8 mouse cellular contexts compared by ENCODE assay signal in the genomic region with DNA sequence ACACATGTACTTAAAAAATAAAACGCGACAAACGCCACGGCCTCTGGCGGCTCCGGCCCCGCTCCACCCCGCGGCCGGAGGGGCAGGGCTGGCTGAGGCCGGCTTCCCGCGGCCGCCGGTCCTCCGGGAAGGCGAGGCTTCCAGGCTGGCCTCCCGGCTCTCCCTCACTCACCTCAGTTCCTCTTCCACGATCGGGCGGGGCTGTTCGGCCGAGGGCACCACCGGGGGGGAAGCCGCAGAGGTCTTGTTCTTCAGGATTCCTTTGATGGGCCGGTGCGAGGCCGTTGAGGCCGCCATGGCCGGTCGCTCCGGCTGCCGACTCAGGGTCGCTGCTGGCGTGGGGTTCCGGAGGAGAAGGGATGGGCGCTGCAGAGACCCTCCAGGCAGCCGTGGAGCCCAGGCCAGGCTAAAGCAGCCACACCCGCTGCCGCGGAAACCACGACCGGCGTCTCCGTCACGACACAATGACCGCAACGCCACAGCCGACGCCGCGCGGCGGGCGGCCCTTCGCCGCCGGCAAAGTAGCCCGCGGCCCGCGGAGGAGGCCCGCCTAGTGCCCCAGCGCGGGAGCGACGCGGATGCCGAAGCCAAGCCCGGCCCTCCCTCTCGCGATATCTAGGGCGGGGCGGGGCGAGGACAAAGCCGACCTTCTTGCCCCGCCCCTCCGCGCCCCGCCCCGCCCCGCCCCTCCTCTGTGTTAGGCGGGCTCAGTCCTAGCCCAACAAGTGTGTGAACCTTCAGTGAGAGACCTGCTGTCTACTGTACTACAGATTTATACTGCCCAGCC. TPM values are rescaled to one million over a fixed set of nuclear protein-coding genes. Genes with fewer than 3 reads are reported as not detected.
DNase-seq lines count a peak whose midpoint lies in the region; ATAC-seq and TF ChIP-seq lines count a peak whose summit lies in the region.

A gene (minus strand): TSS at position 604 of the 787 bp plus-strand sequence.

- peaks cover 7 to 15% of the 10 kb centered on the region in 2 experiments for H3K4me1 ChIP-seq in MEL (ENCODE audit: control insufficient read depth in 1 of 2, insufficient read depth in 2 of 2, low read length in 2 of 2)
- H3K4me1 ChIP-seq in forebrain, embryonic 16.5 days (replicated peaks; ENCODE audit: control insufficient read depth, insufficient read depth, low read length) = peaks cover 24% of the 10 kb centered on the region
- peaks cover 15% of the 10 kb centered on the region for H3K4me1 ChIP-seq in lung, embryonic 14.5 days (ENCODE audit: insufficient read depth)

- peaks cover 0 to 3% of the 10 kb centered on the region in 2 experiments; a peak in 3 of 4 replicates for H3K27me3 ChIP-seq in MEL (ENCODE audit: control insufficient read depth in 1 of 2, insufficient read depth in 2 of 2, low read length in 2 of 2)
- H3K27me3 ChIP-seq in forebrain, embryonic 16.5 days (replicated peaks; ENCODE audit: control insufficient read depth, insufficient read depth, low read length) = no peaks in the 10 kb centered on the region
- H3K27me3 ChIP-seq in lung, embryonic 14.5 days (ENCODE audit: insufficient read depth, low read length) = no peaks in the 10 kb centered on the region

- no peak for TF ChIP-seq RAD21 in MEL (IDR thresholded peaks at IDR 0.05; ENCODE audit: low read depth, low read length)

- TF ChIP-seq CTCF in MEL (IDR thresholded peaks at IDR 0.05 in 2 of 3, conservative IDR thresholded peaks at IDR 0.05 in 1 of 3; ENCODE audit: control insufficient read depth in 1 of 3, insufficient read depth in 1 of 3, low read depth in 2 of 3, low read length in 3 of 3, poor library complexity in 1 of 3, severe bottlenecking in 1 of 3) = 0 out of 6 replicates have a peak, but pooled peaks of 1 of the 3 experiments have one; percentile 0
- no peak for TF ChIP-seq CTCF in lung, embryonic 14.5 days (IDR thresholded peaks at IDR 0.05; ENCODE audit: low read depth)

- H3K9me3 ChIP-seq in MEL (replicated peaks; ENCODE audit: insufficient read depth, low read length) = no peaks in the 10 kb centered on the region
- no peaks in the 10 kb centered on the region for H3K9me3 ChIP-seq in forebrain, embryonic 16.5 days (ENCODE audit: control insufficient read depth, low read length)
- H3K9me3 ChIP-seq in lung, embryonic 14.5 days (ENCODE audit: low read depth, low read length) = no peaks in the 10 kb centered on the region

- H3K9ac ChIP-seq in MEL (ENCODE audit: control insufficient read depth, low read depth, low read length, poor library complexity, severe bottlenecking) = peak within 1 kb of the TSS; percentile 79
- peak within 1 kb of the TSS; percentile 97 for H3K9ac ChIP-seq in forebrain, embryonic 16.5 days (replicated peaks; ENCODE audit: low read depth, low read length)
- peak within 1 kb of the TSS; percentile 93 for H3K9ac ChIP-seq in lung, embryonic 14.5 days

- intact Hi-C loops in heart, postnatal 25 days (cut with DNase I) = loop anchor here (5.0 kb wide), 1 partner anchor 73 kb away; a partner anchor contains a TSS

- H3K79me2 ChIP-seq in MEL (ENCODE audit: control insufficient read depth, insufficient read depth, low read length, poor library complexity) = peaks cover 32% of the 10 kb centered on the region

- DNase-seq in MEL (ENCODE audit: low read depth, low spot score) = peak; percentile 92
- peak; percentile 87 for DNase-seq in cerebellum, adult 11-12 months
- peak; percentile 85 for DNase-seq in heart, postnatal 25 days (ENCODE audit: low spot score)
- DNase-seq in layer of hippocampus, adult 18-20 months (ENCODE audit: low spot score in 2 of 2) = peak; percentile 81 to 88
- peak; percentile 96 for DNase-seq in lung, embryonic 14.5 days
- DNase-seq in testis, postnatal 14 days (ENCODE audit: low spot score) = peak; percentile 93

- peak within 1 kb of the TSS; percentile 42 for H3K27ac ChIP-seq in MEL (ENCODE audit: control insufficient read depth, low read depth, low read length)
- peak within 1 kb of the TSS; percentile 81 for H3K27ac ChIP-seq in forebrain, embryonic 16.5 days (ENCODE audit: low read length)
- H3K27ac ChIP-seq in lung, embryonic 14.5 days (ENCODE audit: low read depth) = peak within 1 kb of the TSS; percentile 90

- peak within 1 kb of the TSS; percentile 76 to 87 for H3K4me3 ChIP-seq in MEL (ENCODE audit: control insufficient read depth in 1 of 2, insufficient read depth in 1 of 2, low read depth in 2 of 2, low read length in 2 of 2)
- peak within 1 kb of the TSS; percentile 96 for H3K4me3 ChIP-seq in forebrain, embryonic 16.5 days (replicated peaks; ENCODE audit: low read length)
- peak within 1 kb of the TSS; percentile 84 for H3K4me3 ChIP-seq in lung, embryonic 14.5 days (ENCODE audit: low read depth, low read length)

- no peak for TF ChIP-seq EP300 in MEL (IDR thresholded peaks at IDR 0.05; ENCODE audit: low read depth in 1 of 2, low read length in 2 of 2)

- peak; percentile 97 for ATAC-seq in forebrain, embryonic 16.5 days
- ATAC-seq in lung, embryonic 14.5 days (ENCODE audit: insufficient read depth) = peak; percentile 96
- peak; percentile 91 for ATAC-seq in neutrophil, adult 5-6 weeks (ENCODE audit: extremely low read depth, insufficient number of reproducible peaks, low FRiP score, poor library complexity, severe bottlenecking)

- TF ChIP-seq POLR2A in MEL (IDR thresholded peaks at IDR 0.05; ENCODE audit: control insufficient read depth in 1 of 2, insufficient read depth in 1 of 2, low read depth in 1 of 2, low read length in 2 of 2, poor library complexity in 1 of 2) = peak; percentile 94

- H3K4me2 ChIP-seq in forebrain, embryonic 16.5 days (ENCODE audit: low read length) = peak within 1 kb of the TSS; percentile 78
- peak within 1 kb of the TSS; percentile 84 for H3K4me2 ChIP-seq in lung, embryonic 14.5 days

- H3K36me3 ChIP-seq in MEL (ENCODE audit: control insufficient read depth in 1 of 2, insufficient read depth in 2 of 2, low read length in 2 of 2) = peaks cover 0 to 20% of the 10 kb centered on the region in 2 experiments; a peak in 2 of 4 replicates
- H3K36me3 ChIP-seq in forebrain, embryonic 16.5 days (ENCODE audit: control insufficient read depth, insufficient read depth) = no peaks in the 10 kb centered on the region
- H3K36me3 ChIP-seq in lung, embryonic 14.5 days (ENCODE audit: insufficient read depth) = peaks cover 5% of the 10 kb centered on the region; the same call in 1 of the 2 replicates

- under 1% methylated on average over 52 of the region's 83 CpGs for WGBS in forebrain, embryonic 16.5 days
- under 1% methylated on average over 83 of the region's 83 CpGs for WGBS in lung, embryonic 14.5 days

TF ChIP-seq in MEL, 35 proteins besides CTCF, POLR2A, EP300 and RAD21 (continues in another document):
- TF ChIP-seq ZC3H11A (IDR thresholded peaks at IDR 0.05; ENCODE audit: low read depth, low read length) = no peak
- peak; percentile 81 for TF ChIP-seq CHD2 (IDR thresholded peaks at IDR 0.05; ENCODE audit: low read length)
- peak; percentile 77; the same call in 1 of the 2 replicates for TF ChIP-seq CHD1 (IDR thresholded peaks at IDR 0.05; ENCODE audit: low read depth, low read length)
- TF ChIP-seq ZNF384 (IDR thresholded peaks at IDR 0.05; ENCODE audit: low read depth, low read length) = no peak
- peak; percentile 90 for TF ChIP-seq NELFE (IDR thresholded peaks at IDR 0.05; ENCODE audit: low read depth, low read length)
- no peak for TF ChIP-seq MYC (IDR thresholded peaks at IDR 0.05; ENCODE audit: low read depth, low read length)
- TF ChIP-seq TCF12 (IDR thresholded peaks at IDR 0.05; ENCODE audit: low read depth, low read length) = peak; percentile 45; the same call in 1 of the 2 replicates
- no peak for TF ChIP-seq NRF1 (IDR thresholded peaks at IDR 0.05; ENCODE audit: insufficient read depth, low read depth, low read length, poor library complexity, severe bottlenecking)
- TF ChIP-seq ETS1 (IDR thresholded peaks at IDR 0.05; ENCODE audit: low read depth, low read length) = no peak
- no peak for TF ChIP-seq TAL1 (IDR thresholded peaks at IDR 0.05; ENCODE audit: low read length)
- no peak; the same call in 1 of the 2 replicates for TF ChIP-seq MAX (IDR thresholded peaks at IDR 0.05; ENCODE audit: low read length)
- no peak for TF ChIP-seq MYB (IDR thresholded peaks at IDR 0.05; ENCODE audit: low read depth, low read length)
- no peak for TF ChIP-seq USF2 (IDR thresholded peaks at IDR 0.05; ENCODE audit: borderline replicate concordance in 1 of 2, insufficient read depth in 1 of 2, low read depth in 1 of 2, low read length in 2 of 2)
- TF ChIP-seq BHLHE40 (IDR thresholded peaks at IDR 0.05; ENCODE audit: borderline replicate concordance, low read depth, low read length) = no peak
- no peak for TF ChIP-seq ELF1 (IDR thresholded peaks at IDR 0.05; ENCODE audit: low read depth, low read length)
- TF ChIP-seq KAT2A (conservative IDR thresholded peaks at IDR 0.05; ENCODE audit: low read depth, low read length) = no peak
- no peak for TF ChIP-seq SMC3 (IDR thresholded peaks at IDR 0.05; ENCODE audit: low read depth, low read length)
- no peak for TF ChIP-seq MAFK (IDR thresholded peaks at IDR 0.05; ENCODE audit: borderline replicate concordance, low read depth, low read length)
- TF ChIP-seq TBP (IDR thresholded peaks at IDR 0.05; ENCODE audit: low read depth, low read length) = no peak
- TF ChIP-seq POLR2AphosphoS5 (IDR thresholded peaks at IDR 0.05; ENCODE audit: borderline replicate concordance, low read depth, low read length) = no peak
- TF ChIP-seq POLR2AphosphoS2 (IDR thresholded peaks at IDR 0.05; ENCODE audit: low read length) = peak; percentile 66; the same call in 1 of the 2 replicates
- TF ChIP-seq MEF2A (IDR thresholded peaks at IDR 0.05; ENCODE audit: extremely low read depth, insufficient replicate concordance, low read depth, low read length, poor library complexity, severe bottlenecking) = no peak
- TF ChIP-seq RCOR1 (IDR thresholded peaks at IDR 0.05; ENCODE audit: low read depth, low read length) = no peak
- TF ChIP-seq ZMIZ1 (IDR thresholded peaks at IDR 0.05; ENCODE audit: low read depth, low read length) = peak; percentile 60; the same call in 1 of the 2 replicates
- peak; percentile 95; the same call in 1 of the 2 replicates for TF ChIP-seq UBTF (IDR thresholded peaks at IDR 0.05; ENCODE audit: borderline replicate concordance, insufficient read depth, low read depth, low read length)
- no peak for TF ChIP-seq JUND (IDR thresholded peaks at IDR 0.05; ENCODE audit: low read depth, low read length)

RNA-seq across cellular contexts. Expression of the gene that starts here (rescaled TPM):
- 31.2 and 33.8 TPM in 2 replicates for total RNA-seq in MEL (2012; rRNA removed)
- polyA plus RNA-seq in MEL (2012; ENCODE audit: insufficient read depth in 1 of 2, insufficient read length in 2 of 2, low read depth in 1 of 2, low replicate concordance in 2 of 2, missing spikeins in 1 of 2) = 10 to 100 TPM in 1 of 2 experiments, not detected in 1; 36.2 TPM
- polyA plus RNA-seq in forebrain, embryonic 16.5 days (2015; fragmentation: Nextera tagmentation; extraction: Ambion mirVana) = 83.3 and 101 TPM in 2 replicates
- 10 to 100 TPM; 80.7 to 84.4 TPM for total RNA-seq in heart, postnatal 25 days (2021)
- total RNA-seq in layer of hippocampus, adult 18-20 months (2021) = 100 to 1,000 TPM; 100 to 106 TPM
- 102 and 104 TPM in 2 replicates for polyA plus RNA-seq in lung, embryonic 14.5 days (2014; fragmentation: Nextera tagmentation; extraction: Ambion mirVana)
- 151 and 167 TPM in 2 replicates for total RNA-seq in neutrophil, adult 5-6 weeks (2017)

Comparison
In these comparisons a context has a peak if more than half of its experiments do, and no peak if none do; other contexts are left out.
1. Peak in every context shown above with its lines: DNase-seq, ATAC-seq, H3K4me3 ChIP-seq and H3K27ac ChIP-seq.